Mouse (Mus musculus): ENCODE measurements around the gene Olfr1229. TPM values are rescaled to one million over a fixed set of nuclear protein-coding genes. Genes with fewer than 3 reads are reported as not detected.

Gene Olfr1229
- total RNA-seq (2021) = not detected

GRCm38 (mm10) chr2:89287914-89288313, at the start of gene Olfr1229:
TSS of gene Olfr1229 (minus strand) at chr2:89288014.
- no peak for DNase-seq

- no peak for DNase-seq
Observed at GRCm38 (mm10) chr2:89329575-89329974, 41.8 kb upstream of the Olfr1229 start, which contains the start of gene Olfr1232. TSS of gene Olfr1232 (minus strand) at chr2:89329675.

DNA sequence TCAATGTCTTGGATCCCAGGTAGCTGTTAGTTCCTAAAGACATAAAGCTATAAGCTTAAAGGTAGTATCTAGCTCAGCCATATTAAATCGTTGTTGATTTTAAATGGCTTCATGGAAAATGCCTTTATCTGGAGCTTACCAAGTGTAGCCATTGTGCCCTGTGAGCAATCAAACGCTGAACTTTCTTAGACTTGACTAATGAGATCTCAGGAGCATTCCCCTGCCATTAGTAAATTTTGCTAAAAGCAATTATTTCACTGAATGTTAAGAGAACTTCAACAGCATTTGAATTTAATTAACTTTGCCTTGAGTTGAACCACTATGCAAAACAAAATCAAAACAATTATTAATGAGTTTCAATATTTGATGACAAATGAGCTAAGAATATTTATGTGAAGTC, 19.2 kb upstream of the Olfr1229 start, which contains the start of gene Olfr1231:
Olfr1231 (minus strand) TSS at position 101 of the 400 bp plus-strand sequence.
- DNase-seq = no peak

DNA sequence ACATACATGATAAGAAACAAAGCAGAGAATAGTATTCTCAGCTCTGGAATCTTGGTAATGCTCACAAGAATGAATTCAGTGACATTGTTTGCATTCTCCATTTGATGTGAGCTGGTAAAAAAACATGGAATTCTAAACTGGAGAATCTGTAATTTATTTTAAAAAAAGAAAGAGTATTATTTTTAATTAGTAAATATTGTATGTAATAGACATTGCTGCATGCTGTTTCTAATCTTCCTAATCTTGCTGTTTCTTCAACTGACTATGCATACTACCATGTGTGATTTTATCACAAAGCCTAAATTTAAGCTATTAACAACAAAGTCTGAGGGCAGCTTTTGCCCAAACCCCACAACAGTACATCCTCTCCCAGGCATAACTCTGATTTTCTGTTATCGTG, 9.4 kb upstream of the Olfr1229 start, which contains the start of gene Olfr1230:
Olfr1230 (minus strand) TSS at position 101 of the 400 bp plus-strand sequence.
- no peak for DNase-seq

DNA sequence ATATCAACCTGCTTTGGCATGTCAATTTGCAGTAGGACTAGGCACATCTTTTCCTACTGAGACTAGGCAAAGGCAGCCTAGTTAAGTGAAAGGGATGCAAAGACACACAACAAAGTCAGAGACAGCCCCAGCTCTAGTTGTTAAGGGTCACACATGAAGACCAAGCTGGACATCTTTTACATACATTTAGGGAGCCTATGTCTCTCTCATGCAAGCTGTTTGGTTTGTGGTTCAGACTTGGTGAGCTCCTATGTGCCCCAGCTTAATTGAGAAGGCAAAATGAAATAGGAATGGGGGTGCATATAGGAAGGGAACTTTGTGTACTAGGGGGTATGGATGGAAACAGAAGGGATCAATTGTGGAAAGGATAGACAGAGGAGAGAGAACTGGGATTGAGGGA, 33.9 kb downstream of the Olfr1229 start, which contains the start of gene Olfr1228:
Olfr1228 (minus strand) TSS at position 101 of the 400 bp plus-strand sequence.
- no peak for DNase-seq

Other genes starting within 250 kb of the Olfr1229 start
- not detected for gene Olfr1218, start 226.8 kb downstream of the Olfr1229 start, total RNA-seq (2021)
- not detected for gene Olfr1219, start 204.5 kb downstream of the Olfr1229 start, total RNA-seq (2021)
- not detected for gene Olfr1220, start 181.2 kb downstream of the Olfr1229 start, total RNA-seq (2021)
- gene Olfr1221, start 170.7 kb downstream of the Olfr1229 start, total RNA-seq (2021) = not detected
- gene Olfr1222, start 155.0 kb downstream of the Olfr1229 start, total RNA-seq (2021) = not detected
- gene Olfr1223, start 136.5 kb downstream of the Olfr1229 start, total RNA-seq (2021) = not detected
- gene Olfr1224-ps1, start 123.9 kb downstream of the Olfr1229 start, total RNA-seq (2021) = not detected
- gene Olfr1225, start 113.3 kb downstream of the Olfr1229 start, total RNA-seq (2021) = not detected
- gene Olfr1226, start 88.0 kb downstream of the Olfr1229 start, total RNA-seq (2021) = not detected
- not detected for gene Olfr1228, start 34.0 kb downstream of the Olfr1229 start, total RNA-seq (2021)
- not detected for gene Olfr1230, start 9.3 kb upstream of the Olfr1229 start, total RNA-seq (2021)
- gene Olfr1231, start 19.1 kb upstream of the Olfr1229 start, total RNA-seq (2021) = not detected
- not detected for gene Olfr1232, start 41.7 kb upstream of the Olfr1229 start, total RNA-seq (2021)
- not detected for gene Olfr1233, start 54.4 kb upstream of the Olfr1229 start, total RNA-seq (2021)
- not detected for gene Olfr1234, start 76.9 kb upstream of the Olfr1229 start, total RNA-seq (2021)
- not detected for gene Olfr1238, start 121.7 kb upstream of the Olfr1229 start, total RNA-seq (2021)
- not detected for gene Olfr1239, start 132.4 kb upstream of the Olfr1229 start, total RNA-seq (2021)
- not detected for gene Olfr1240, start 155.0 kb upstream of the Olfr1229 start, total RNA-seq (2021)
- gene Olfr1241, start 199.1 kb upstream of the Olfr1229 start, total RNA-seq (2021) = not detected
- not detected for gene Olfr1242, start 210.3 kb upstream of the Olfr1229 start, total RNA-seq (2021)
- gene Olfr1243, start 243.5 kb upstream of the Olfr1229 start, total RNA-seq (2021) = not detected

All from heart, postnatal 4 days (tissue).